Mouse (Mus musculus): ENCODE measurements around the gene Necab3. TPM values are rescaled to one million over a fixed set of nuclear protein-coding genes. Genes with fewer than 3 reads are reported as not detected.

Necab3 gene
- 5.5 and 7.6 TPM in 2 replicates for polyA plus RNA-seq (2014; fragmentation: Nextera tagmentation; extraction: Ambion mirVana)

DNA sequence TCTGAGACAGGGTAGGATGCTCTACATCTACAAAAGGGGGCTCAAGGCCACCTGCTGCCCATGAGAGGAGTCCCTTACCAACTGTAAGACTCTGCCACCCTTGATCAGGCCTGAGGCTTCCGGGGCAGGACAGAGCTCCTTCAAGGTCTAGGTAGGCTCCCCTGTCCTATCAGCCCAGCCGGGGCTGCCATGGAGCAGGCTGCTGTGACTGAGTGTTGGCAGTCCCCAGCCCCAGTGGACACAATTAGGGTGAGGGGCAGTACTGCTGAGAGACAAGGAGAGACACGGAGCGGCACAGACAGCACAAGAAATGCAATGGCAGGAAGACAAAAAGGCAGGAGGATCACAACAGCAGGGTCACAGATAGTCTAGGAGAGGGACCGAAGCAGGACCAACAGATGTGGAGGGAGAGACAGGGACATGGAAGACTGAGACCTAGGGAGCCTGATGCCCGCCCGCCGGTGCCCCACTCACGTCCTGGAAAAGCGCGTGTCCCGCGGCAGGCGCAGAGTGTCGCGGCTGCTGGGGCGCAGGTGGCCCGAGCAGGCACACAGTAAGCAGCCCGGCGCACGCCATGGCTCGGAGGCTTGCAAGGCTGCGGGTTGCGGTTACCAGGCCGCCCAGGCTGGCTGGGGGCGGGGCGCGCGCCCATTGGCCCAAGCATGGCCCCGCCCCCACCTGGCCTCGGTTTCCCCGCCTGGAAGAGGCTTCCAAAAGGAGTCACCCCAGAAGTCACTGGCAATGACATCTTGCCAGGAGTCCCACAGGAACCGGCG, at the start of gene Necab3:
Gene Necab3, minus strand, starts transcription at position 627 of the 776 bp plus-strand sequence.
- Histone ChIP-seq H3K9ac (ENCODE audit: low read length) (peak within 1 kb of the TSS; percentile 47), H3K4me2 (ENCODE audit: low read depth, low read length, severe bottlenecking) (peak within 1 kb of the TSS; percentile 41), H3K36me3 (ENCODE audit: control insufficient read depth, insufficient read depth, low read length) (peaks cover 13% of the 10 kb centered on the region; the same call in 1 of the 2 replicates), H3K9me3 (ENCODE audit: control insufficient read depth, low read length) (no peaks in the 10 kb centered on the region), H3K4me3 (ENCODE audit: low read depth, low read length) (peak within 1 kb of the TSS; percentile 21), H3K4me1 (replicated peaks; ENCODE audit: control insufficient read depth, insufficient read depth, low read length) (peaks cover 8% of the 10 kb centered on the region; the same call in 1 of the 2 replicates), H3K27ac (ENCODE audit: low read depth, low read length) (no peak within 1 kb of the TSS), H3K27me3 (ENCODE audit: control insufficient read depth, insufficient read depth, low read length) (no peaks in the 10 kb centered on the region)
- DNase-seq (ENCODE audit: low spot score) (peak; percentile 74), ATAC-seq (replicated peaks; ENCODE audit: low FRiP score) (peak; percentile 67)
- 3% methylated on average over 34 of the region's 34 CpGs for WGBS

DNA sequence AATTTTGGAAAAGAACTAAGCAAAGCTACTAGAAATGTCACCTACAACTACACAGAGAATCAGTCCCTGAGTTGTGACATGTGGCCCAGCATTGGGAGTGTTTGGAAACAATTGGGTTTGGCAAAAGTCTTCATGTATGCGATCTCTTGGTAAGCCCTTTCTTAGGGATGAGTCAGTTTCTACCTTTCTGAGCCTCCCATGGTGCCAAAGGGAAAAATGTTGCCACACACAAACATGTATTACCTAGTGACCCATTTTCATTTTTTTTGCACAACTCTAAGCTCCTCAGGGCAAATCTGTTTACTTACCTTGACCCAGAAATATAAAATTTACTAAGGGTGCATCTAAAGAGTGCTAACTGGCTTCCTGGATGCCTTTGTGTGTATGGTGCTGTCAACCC, 48.3 kb upstream of the Necab3 start:
- no peak overlapping the region for H3K4me2 ChIP-seq (ENCODE audit: low read depth, low read length, severe bottlenecking)
- H3K27ac ChIP-seq (ENCODE audit: low read depth, low read length), result no peak overlapping the region
- no peak overlapping the region for H3K9ac ChIP-seq (ENCODE audit: low read length)
- ATAC-seq (replicated peaks; ENCODE audit: low FRiP score) (no peak), DNase-seq (ENCODE audit: low spot score) (no peak)
- 79% methylated on average over 1 of the region's 1 CpGs for WGBS
- no peak overlapping the region for H3K4me3 ChIP-seq (ENCODE audit: low read depth, low read length)
- H3K27me3 ChIP-seq (ENCODE audit: control insufficient read depth, insufficient read depth, low read length), result no peaks in the 10 kb centered on the region
- no peaks in the 10 kb centered on the region for H3K36me3 ChIP-seq (ENCODE audit: control insufficient read depth, insufficient read depth, low read length)
- H3K9me3 ChIP-seq (ENCODE audit: control insufficient read depth, low read length), result no peaks in the 10 kb centered on the region
- peaks cover 7% of the 10 kb centered on the region; the same call in 1 of the 2 replicates for H3K4me1 ChIP-seq (replicated peaks; ENCODE audit: control insufficient read depth, insufficient read depth, low read length)

GRCm38 (mm10) chr2:154604156-154604555, 45.5 kb upstream of the Necab3 start:
- Histone ChIP-seq H3K27me3 (ENCODE audit: control insufficient read depth, insufficient read depth, low read length) (no peaks in the 10 kb centered on the region), H3K4me3 (ENCODE audit: low read depth, low read length) (peak overlapping the region; percentile 58; the same call in 1 of the 2 replicates), H3K4me1 (replicated peaks; ENCODE audit: control insufficient read depth, insufficient read depth, low read length) (peaks cover 7% of the 10 kb centered on the region; the same call in 1 of the 2 replicates), H3K9ac (ENCODE audit: low read length) (no peak overlapping the region), H3K36me3 (ENCODE audit: control insufficient read depth, insufficient read depth, low read length) (no peaks in the 10 kb centered on the region), H3K4me2 (ENCODE audit: low read depth, low read length, severe bottlenecking) (peak overlapping the region; percentile 57; the same call in 1 of the 2 replicates), H3K27ac (ENCODE audit: low read depth, low read length) (no peak overlapping the region), H3K9me3 (ENCODE audit: control insufficient read depth, low read length) (no peaks in the 10 kb centered on the region)
- 44% methylated on average over 7 of the region's 7 CpGs for WGBS
- ATAC-seq (replicated peaks; ENCODE audit: low FRiP score), result no peak
- no peak for DNase-seq (ENCODE audit: low spot score)

GRCm38 (mm10) chr2:154603638-154604153, 45.0 kb upstream of the Necab3 start, which contains the start of gene Pxmp4:
Gene Pxmp4, minus strand, starts transcription at chr2:154603708.
- H3K9ac ChIP-seq (ENCODE audit: low read length), result peak within 1 kb of the TSS; percentile 73
- H3K4me1 ChIP-seq (replicated peaks; ENCODE audit: control insufficient read depth, insufficient read depth, low read length), result peaks cover 7% of the 10 kb centered on the region; the same call in 1 of the 2 replicates
- peak; percentile 100 for ATAC-seq (replicated peaks; ENCODE audit: low FRiP score)
- DNase-seq (ENCODE audit: low spot score), result peak; percentile 95
- H3K4me2 ChIP-seq (ENCODE audit: low read depth, low read length, severe bottlenecking), result peak within 1 kb of the TSS; percentile 57
- WGBS, result under 1% methylated on average over 13 of the region's 13 CpGs
- H3K27me3 ChIP-seq (ENCODE audit: control insufficient read depth, insufficient read depth, low read length), result no peaks in the 10 kb centered on the region
- H3K36me3 ChIP-seq (ENCODE audit: control insufficient read depth, insufficient read depth, low read length), result no peaks in the 10 kb centered on the region
- no peak within 1 kb of the TSS for H3K27ac ChIP-seq (ENCODE audit: low read depth, low read length)
- no peaks in the 10 kb centered on the region for H3K9me3 ChIP-seq (ENCODE audit: control insufficient read depth, low read length)
- peak within 1 kb of the TSS; percentile 58 for H3K4me3 ChIP-seq (ENCODE audit: low read depth, low read length)

DNA sequence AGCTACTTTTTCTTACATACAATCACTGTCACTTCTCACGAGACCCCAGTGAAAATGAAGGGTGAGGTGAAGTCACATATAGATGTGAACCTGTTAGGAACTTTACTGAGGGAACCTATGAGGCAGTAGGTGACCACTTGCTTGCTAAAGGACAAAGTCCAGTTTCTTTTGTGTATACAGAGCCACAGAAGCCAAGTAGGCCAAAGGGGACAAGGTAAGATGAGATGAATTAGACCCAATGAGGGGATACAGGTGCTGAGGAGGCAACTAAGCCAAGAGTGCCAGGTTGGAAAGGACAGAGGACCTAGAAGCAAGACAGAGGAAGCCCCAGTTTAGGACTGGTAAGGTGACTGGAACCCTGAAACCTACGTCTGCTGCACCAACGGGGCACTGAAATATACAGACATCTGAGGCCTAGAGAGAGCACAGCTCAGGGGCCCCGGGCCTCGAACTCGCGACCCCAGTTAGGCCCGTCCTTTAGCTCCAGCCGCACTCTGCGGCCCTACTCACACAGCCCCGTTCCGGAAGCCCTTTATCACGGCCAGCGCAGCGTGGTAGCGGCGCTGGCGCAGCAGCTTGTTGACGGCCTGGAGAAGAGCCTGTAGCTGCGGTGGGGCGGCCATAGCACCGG, 44.4 kb upstream of the Necab3 start:
- H3K27me3 ChIP-seq (ENCODE audit: control insufficient read depth, insufficient read depth, low read length), result no peaks in the 10 kb centered on the region
- no peaks in the 10 kb centered on the region for H3K36me3 ChIP-seq (ENCODE audit: control insufficient read depth, insufficient read depth, low read length)
- peak overlapping the region; percentile 73 for H3K9ac ChIP-seq (ENCODE audit: low read length)
- 25% methylated on average over 22 of the region's 22 CpGs for WGBS
- no peaks in the 10 kb centered on the region for H3K9me3 ChIP-seq (ENCODE audit: control insufficient read depth, low read length)
- H3K4me1 ChIP-seq (replicated peaks; ENCODE audit: control insufficient read depth, insufficient read depth, low read length), result peaks cover 7% of the 10 kb centered on the region; the same call in 1 of the 2 replicates
- H3K4me3 ChIP-seq (ENCODE audit: low read depth, low read length), result peak overlapping the region; percentile 58
- H3K4me2 ChIP-seq (ENCODE audit: low read depth, low read length, severe bottlenecking), result peak overlapping the region; percentile 57
- H3K27ac ChIP-seq (ENCODE audit: low read depth, low read length), result no peak overlapping the region
- DNase-seq (ENCODE audit: low spot score) (no peak), ATAC-seq (replicated peaks; ENCODE audit: low FRiP score) (no peak; the same call in 1 of the 2 replicates)

DNA sequence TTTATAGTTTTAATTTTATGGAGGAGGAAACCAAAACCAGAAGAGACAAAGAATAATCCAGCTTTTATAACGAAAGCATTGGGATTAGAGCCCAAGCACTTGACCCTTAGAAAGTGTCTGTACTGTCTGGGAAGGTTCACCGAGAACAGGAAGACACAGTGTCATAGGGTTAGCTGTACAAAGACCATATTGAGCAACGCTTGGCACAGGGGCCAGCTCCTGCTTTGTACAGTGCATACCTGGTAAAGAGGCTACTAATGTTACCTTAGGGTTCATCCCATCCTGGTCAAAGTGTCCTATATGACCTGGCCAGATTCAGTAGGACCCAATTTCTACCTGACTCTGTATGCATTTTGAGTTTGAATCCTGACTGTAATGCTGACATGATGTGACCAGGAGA, 42.6 kb upstream of the Necab3 start:
- 79% methylated on average over 3 of the region's 3 CpGs for WGBS
- ATAC-seq (replicated peaks; ENCODE audit: low FRiP score), result no peak
- Histone ChIP-seq H3K4me2 (ENCODE audit: low read depth, low read length, severe bottlenecking) (no peak overlapping the region), H3K36me3 (ENCODE audit: control insufficient read depth, insufficient read depth, low read length) (no peaks in the 10 kb centered on the region), H3K4me1 (replicated peaks; ENCODE audit: control insufficient read depth, insufficient read depth, low read length) (peaks cover 7% of the 10 kb centered on the region; the same call in 1 of the 2 replicates), H3K27ac (ENCODE audit: low read depth, low read length) (no peak overlapping the region), H3K9ac (ENCODE audit: low read length) (no peak overlapping the region), H3K4me3 (ENCODE audit: low read depth, low read length) (no peak overlapping the region), H3K27me3 (ENCODE audit: control insufficient read depth, insufficient read depth, low read length) (no peaks in the 10 kb centered on the region), H3K9me3 (ENCODE audit: control insufficient read depth, low read length) (no peaks in the 10 kb centered on the region)
- no peak for DNase-seq (ENCODE audit: low spot score)

- DNase-seq (ENCODE audit: low spot score) (no peak), ATAC-seq (replicated peaks; ENCODE audit: low FRiP score) (no peak)
- no peaks in the 10 kb centered on the region for H3K9me3 ChIP-seq (ENCODE audit: control insufficient read depth, low read length)
- H3K27me3 ChIP-seq (ENCODE audit: control insufficient read depth, insufficient read depth, low read length), result no peaks in the 10 kb centered on the region
- H3K9ac ChIP-seq (ENCODE audit: low read length), result no peak overlapping the region
- no peak overlapping the region for H3K27ac ChIP-seq (ENCODE audit: low read depth, low read length)
- no peak overlapping the region for H3K4me3 ChIP-seq (ENCODE audit: low read depth, low read length)
- 66% methylated on average over 6 of the region's 6 CpGs for WGBS
- peaks cover 7% of the 10 kb centered on the region; the same call in 1 of the 2 replicates for H3K4me1 ChIP-seq (replicated peaks; ENCODE audit: control insufficient read depth, insufficient read depth, low read length)
- no peaks in the 10 kb centered on the region for H3K36me3 ChIP-seq (ENCODE audit: control insufficient read depth, insufficient read depth, low read length)
- no peak overlapping the region for H3K4me2 ChIP-seq (ENCODE audit: low read depth, low read length, severe bottlenecking)
Measured at GRCm38 (mm10) chr2:154600586-154600985, 41.9 kb upstream of the Necab3 start.

DNA sequence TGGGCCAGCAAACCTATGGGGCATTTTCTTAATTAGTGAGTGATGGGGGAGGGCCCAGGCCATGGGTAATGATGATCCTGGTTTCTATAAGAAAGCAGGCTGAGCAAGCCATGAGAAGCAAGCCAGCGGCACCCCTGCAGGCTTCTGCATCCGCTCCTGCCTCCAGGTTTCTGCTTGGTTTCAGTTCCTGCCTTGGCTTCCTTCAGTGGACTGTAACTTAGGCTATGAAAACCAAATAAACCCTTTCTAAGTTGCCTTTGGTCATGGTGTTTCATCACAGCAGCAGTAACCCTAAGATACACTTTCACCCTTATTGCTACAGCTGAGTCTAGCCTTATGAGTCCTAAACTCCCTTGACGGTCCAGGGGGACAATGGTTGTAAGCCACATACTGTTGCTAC, 38.7 kb upstream of the Necab3 start:
- no peak overlapping the region for H3K9ac ChIP-seq (ENCODE audit: low read length)
- H3K4me1 ChIP-seq (replicated peaks; ENCODE audit: control insufficient read depth, insufficient read depth, low read length), result no peaks in the 10 kb centered on the region
- H3K27me3 ChIP-seq (ENCODE audit: control insufficient read depth, insufficient read depth, low read length), result no peaks in the 10 kb centered on the region
- H3K4me3 ChIP-seq (ENCODE audit: low read depth, low read length), result no peak overlapping the region
- H3K9me3 ChIP-seq (ENCODE audit: control insufficient read depth, low read length), result no peaks in the 10 kb centered on the region
- H3K4me2 ChIP-seq (ENCODE audit: low read depth, low read length, severe bottlenecking), result no peak overlapping the region
- ATAC-seq (replicated peaks; ENCODE audit: low FRiP score), result no peak
- no peak overlapping the region for H3K27ac ChIP-seq (ENCODE audit: low read depth, low read length)
- no peaks in the 10 kb centered on the region for H3K36me3 ChIP-seq (ENCODE audit: control insufficient read depth, insufficient read depth, low read length)
- WGBS, result 85% methylated on average over 3 of the region's 3 CpGs
- DNase-seq (ENCODE audit: low spot score), result no peak

Data from forebrain, embryonic 11.5 days (tissue).